Mouse (Mus musculus) MN1 (cell line): ENCODE data around the gene Grsf1.
A peak's percentile ranks its signal among the peaks of the same experiment; 100 is the strongest.

Experiments used
- DNase-seq: peaks from one replicate; pipeline ENCODE4 v3.0.0-alpha.2; 2016; ENCODE audit warnings: low spot score

The Grsf1 gene

GRCm38 (mm10) chr5:88675443-88676387 lies at the start of gene Grsf1:
Grsf1 (minus strand) TSS chr5:88676171.
- DNase-seq, result peak; percentile 91

GRCm38 (mm10) chr5:88724030-88724429 lies 48.1 kb upstream of the Grsf1 start:
- peak; percentile 41 for DNase-seq

GRCm38 (mm10) chr5:88722213-88722600 lies 46.2 kb upstream of the Grsf1 start:
- DNase-seq, result peak; percentile 67

GRCm38 (mm10) chr5:88721565-88722212 lies 45.7 kb upstream of the Grsf1 start:
- peak; percentile 62 for DNase-seq

- no peak for DNase-seq
Measured at GRCm38 (mm10) chr5:88721003-88721475, 45.1 kb upstream of the Grsf1 start.

- peak; percentile 99 for DNase-seq
Measured at GRCm38 (mm10) chr5:88720116-88721002, 44.4 kb upstream of the Grsf1 start, which contains the start of gene Mob1b. Mob1b (plus strand) TSS chr5:88720855.

GRCm38 (mm10) chr5:88716983-88717382 lies 41.0 kb upstream of the Grsf1 start:
- no peak for DNase-seq

- DNase-seq, result no peak
Measured at GRCm38 (mm10) chr5:88712328-88712727, 36.4 kb upstream of the Grsf1 start.

- DNase-seq, result no peak
Measured at GRCm38 (mm10) chr5:88711618-88712224, 35.8 kb upstream of the Grsf1 start.

GRCm38 (mm10) chr5:88711128-88711527 lies 35.2 kb upstream of the Grsf1 start:
- no peak for DNase-seq

- DNase-seq, result no peak
Measured at GRCm38 (mm10) chr5:88703551-88703950, 27.6 kb upstream of the Grsf1 start.

GRCm38 (mm10) chr5:88702041-88702440 lies 26.1 kb upstream of the Grsf1 start:
- no peak for DNase-seq

GRCm38 (mm10) chr5:88699251-88699913 lies 23.4 kb upstream of the Grsf1 start:
- no peak for DNase-seq

GRCm38 (mm10) chr5:88697291-88697690 lies 21.3 kb upstream of the Grsf1 start:
- no peak for DNase-seq

GRCm38 (mm10) chr5:88693057-88693456 lies 17.1 kb upstream of the Grsf1 start:
- no peak for DNase-seq

- no peak for DNase-seq
Measured at GRCm38 (mm10) chr5:88692586-88692985, 16.6 kb upstream of the Grsf1 start.

GRCm38 (mm10) chr5:88691506-88692095 lies 15.6 kb upstream of the Grsf1 start:
- no peak for DNase-seq

GRCm38 (mm10) chr5:88690681-88691505 lies 14.9 kb upstream of the Grsf1 start:
- DNase-seq, result no peak

GRCm38 (mm10) chr5:88689279-88689938 lies 13.4 kb upstream of the Grsf1 start:
- DNase-seq, result peak; percentile 77
